Mouse (Mus musculus): ENCODE measurements around the gene Fbxw4.

- TF ChIP-seq CTCF (IDR thresholded peaks at IDR 0.05; ENCODE audit: low read depth, low read length) (no peak), POLR2A (IDR thresholded peaks at IDR 0.05; ENCODE audit: extremely low read depth, insufficient read depth, low read length) (no peak)
Observed at GRCm38 (mm10) chr19:45621061-45621460, 39.1 kb downstream of the Fbxw4 start.

All from liver, adult 2 months (tissue).